Mouse (Mus musculus) mammary gland, adult 2 months (tissue): Measurements from ENCODE around the gene Gabrq. TPM values are rescaled to one million over a fixed set of nuclear protein-coding genes. Genes with fewer than 3 reads are reported as not detected.

Source experiments
- polyA plus RNA-seq: library from polyadenylated mRNA; depleted of rRNA; stranded (reverse); fragments of >200 nt; gene quantifications from 2 replicates; pipeline ENCODE4 v1.2.3, GENCODE M21; 2012; ENCODE audit warnings: low replicate concordance; rRNA removed

The Gabrq gene
- polyA plus RNA-seq: 0.06 and 0.19 TPM in 2 replicates

DNA sequence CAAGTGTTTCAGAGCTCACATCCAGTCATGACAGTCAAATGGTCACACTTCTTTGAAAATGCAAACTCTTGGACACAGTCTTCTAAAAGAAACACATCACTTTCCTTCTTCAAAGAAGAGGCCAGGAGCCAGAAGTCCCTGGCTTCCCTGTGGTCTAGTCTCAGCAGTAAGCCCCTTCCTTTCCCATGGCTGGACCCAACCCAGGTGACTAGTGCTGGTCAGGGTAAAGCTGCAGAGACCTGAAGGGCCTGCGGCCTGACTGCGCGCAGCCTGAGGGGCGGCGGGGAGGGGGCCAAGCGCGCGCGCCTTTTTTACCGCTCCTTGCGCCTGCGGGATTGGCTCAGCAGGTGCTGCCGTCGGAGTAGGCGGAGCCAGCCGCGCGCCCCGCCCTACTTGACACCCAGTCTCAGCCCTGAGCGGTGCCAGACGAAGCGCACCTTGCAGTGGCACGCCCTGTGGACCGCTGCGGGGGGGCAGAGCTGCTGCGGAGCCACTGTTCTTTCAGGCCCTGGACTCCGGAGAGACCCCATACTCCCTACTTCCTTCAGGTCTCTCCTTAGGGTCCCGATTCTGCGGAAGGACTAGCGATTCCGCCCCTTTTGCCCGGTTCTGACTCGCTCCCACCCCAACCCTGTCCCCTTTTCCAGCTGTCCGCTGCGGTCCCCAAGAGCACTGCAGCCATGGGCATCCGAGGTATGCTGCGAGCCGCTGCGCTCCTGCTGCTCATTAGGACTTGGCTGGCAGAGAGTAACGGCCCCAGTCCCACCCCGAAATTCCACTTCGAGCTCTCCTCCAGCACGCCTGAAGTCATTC, at the start of gene Gabrq:
Gene Gabrq (plus strand): TSS at position 403 of the 813 bp plus-strand sequence.

Other genes starting within 250 kb of the Gabrq start
- gene Gabra3, start 168.3 kb upstream of the Gabrq start, polyA plus RNA-seq: 1.9 and 7.5 TPM in 2 replicates
- 2.6 and 9.7 TPM in 2 replicates for gene Cetn2, start 93.2 kb downstream of the Gabrq start, polyA plus RNA-seq
- gene Nsdhl, start 93.4 kb downstream of the Gabrq start, polyA plus RNA-seq: 21.6 and 59.0 TPM in 2 replicates
- gene Zfp185, start 162.2 kb downstream of the Gabrq start, polyA plus RNA-seq: 4.6 and 10.3 TPM in 2 replicates
- not detected in 2 replicates for gene Pnma5, start 211.9 kb downstream of the Gabrq start, polyA plus RNA-seq
- gene Pnma3, start 239.6 kb downstream of the Gabrq start, polyA plus RNA-seq: 0.03 TPM in 1 of 2 replicates, not detected in the other